16 mouse cellular contexts compared by ENCODE assay signal in genomic region chr7:122384891-122385290, GRCm38 (mm10).
"Had no signal": no experiment of that assay in that cellular context is flagged by ENCODE, and none has a peak within 500 bp of the region (broad histone marks: within the 10 kb centered on the region; RNA-seq: fewer than 3 reads in every experiment).

No protein-coding gene starts in this region.

- DNase-seq: retina, postnatal 1 day; right cerebral cortex, adult 18-20 months; right cerebral cortex, postnatal 14 days; right cerebral cortex, postnatal 25 days; right cerebral cortex, postnatal 4 days; spleen, adult 18-20 months; thymus, adult 18-20 months; thymus, adult 2 months; thymus, postnatal 14 days; thymus, postnatal 25 days; thymus, postnatal 36 days; thymus, postnatal 4 days had no signal

- H3K27me3 ChIP-seq: neural tube, embryonic 13.5 days; neural tube, embryonic 15.5 days; stomach, embryonic 15.5 days had no signal

- H3K4me1 ChIP-seq: stomach, embryonic 15.5 days had no signal

- H3K36me3 ChIP-seq: neural tube, embryonic 13.5 days; neural tube, embryonic 15.5 days; stomach, embryonic 15.5 days had no signal

- H3K9me3 ChIP-seq: neural tube, embryonic 13.5 days; neural tube, embryonic 15.5 days; stomach, embryonic 15.5 days had no signal

- H3K4me2 ChIP-seq: neural tube, embryonic 13.5 days; neural tube, embryonic 15.5 days; stomach, embryonic 15.5 days had no signal

- H3K4me3 ChIP-seq: neural tube, embryonic 13.5 days; neural tube, embryonic 15.5 days; stomach, embryonic 15.5 days had no signal

- H3K27ac ChIP-seq: neural tube, embryonic 13.5 days; neural tube, embryonic 15.5 days; stomach, embryonic 15.5 days; stomach, postnatal 0 days had no signal

- H3K9ac ChIP-seq: neural tube, embryonic 13.5 days; neural tube, embryonic 15.5 days; stomach, embryonic 15.5 days had no signal
